Mouse (Mus musculus) E14TG2a.4 (cell line): ENCODE measurements around the gene Nphp3.

Experiments used
- CTCF ChIP-seq: conservative IDR thresholded peaks from 2 replicates; pipeline ENCODE4 v1.5.1; 2014; ENCODE audit warnings: low read length
- POU5F1 ChIP-seq: IDR thresholded peaks from 2 replicates; pipeline ENCODE4 v1.6.1; 2014; ENCODE audit warnings: low read length, borderline replicate concordance

GRCm38 (mm10) chr9:104027186-104027585 is 24.8 kb downstream of the Nphp3 start:
- TF ChIP-seq CTCF (no peak), POU5F1 (no peak)
